Mouse (Mus musculus) embryo, embryonic 9.5 days (tissue): ENCODE measurements at regions not wholly inside any gene's neighbourhood (a gene's known extent, or its start where the extent isn't known, plus 50 kb on each side); places are given as distances from the start of the nearest gene placed in this dataset.

Experiments
- DNase-seq: peaks from one replicate; pipeline ENCODE4 v3.0.0-alpha.2; 2017; ENCODE audit errors: extremely low spot score

- no peak for DNase-seq
These were observed 184.9 kb upstream of the Npy start for GRCm38 (mm10) chr6:49637654-49638053.

DNA sequence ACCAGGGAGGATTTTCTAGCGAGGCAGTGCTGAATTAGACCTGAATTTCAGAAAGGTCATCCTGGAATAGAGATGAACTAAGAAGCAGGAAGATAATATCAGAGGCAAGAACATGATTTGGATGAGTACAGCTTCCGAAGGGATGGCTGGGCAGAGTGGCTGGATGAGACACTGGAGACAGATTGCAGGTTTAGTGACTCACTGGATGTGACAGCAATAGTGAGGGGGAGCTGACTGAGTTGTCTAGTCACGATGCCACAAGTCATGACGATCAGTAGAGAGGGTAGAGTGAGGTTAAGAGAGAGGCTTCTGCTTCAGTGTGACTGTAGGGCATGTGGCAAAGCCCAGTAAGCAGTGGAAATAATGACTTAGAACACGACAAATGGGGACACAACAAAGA, 181.3 kb upstream of the Npy start:
- no peak for DNase-seq

DNA sequence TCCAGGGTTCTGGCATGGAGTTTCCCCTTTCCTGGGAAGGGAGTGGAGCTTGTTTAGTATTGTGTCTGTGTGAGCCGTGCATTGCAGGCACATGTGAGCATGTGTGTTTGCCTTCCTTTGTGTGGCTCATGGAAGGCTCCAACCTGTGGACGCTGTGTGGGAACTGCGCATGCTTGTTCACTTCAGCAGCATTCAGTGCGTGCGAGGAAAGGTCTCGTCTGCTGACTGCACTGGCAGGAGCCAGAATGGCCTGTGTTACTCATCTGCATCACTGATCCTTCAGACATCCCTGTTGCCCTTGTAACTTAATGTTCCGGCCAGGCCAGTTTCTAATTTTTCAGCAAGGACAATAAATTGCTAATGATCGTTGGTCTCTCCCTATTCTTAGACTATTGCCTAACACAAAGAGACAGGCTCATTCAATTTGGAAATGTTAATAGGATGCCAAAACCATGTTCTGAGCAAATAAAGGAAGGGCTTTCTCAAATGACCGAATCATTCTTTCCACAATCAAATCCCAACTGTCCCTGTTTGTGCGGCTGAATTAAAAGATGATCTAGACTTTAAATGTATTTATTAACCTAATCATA, 167.9 kb upstream of the Npy start:
- DNase-seq, result no peak

DNA sequence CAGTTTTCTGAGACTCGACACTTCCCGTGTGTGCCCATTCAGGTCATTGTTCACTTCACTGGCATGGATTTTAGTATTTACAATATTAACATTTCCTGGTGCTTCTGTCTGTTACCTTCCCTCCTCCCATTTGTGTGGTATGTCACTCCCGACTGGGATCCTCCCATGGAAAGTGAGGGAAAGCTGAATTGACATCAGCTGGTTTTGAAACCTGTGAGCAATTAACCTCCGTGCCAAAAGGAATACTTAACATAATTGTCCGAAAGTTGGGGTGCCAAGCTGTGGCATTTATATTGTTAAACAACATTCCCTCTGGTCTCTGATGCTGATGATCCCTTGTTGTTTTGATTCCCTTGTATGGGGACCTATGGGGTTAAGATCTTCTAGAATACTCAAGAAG, 167.3 kb upstream of the Npy start:
- no peak for DNase-seq

DNA sequence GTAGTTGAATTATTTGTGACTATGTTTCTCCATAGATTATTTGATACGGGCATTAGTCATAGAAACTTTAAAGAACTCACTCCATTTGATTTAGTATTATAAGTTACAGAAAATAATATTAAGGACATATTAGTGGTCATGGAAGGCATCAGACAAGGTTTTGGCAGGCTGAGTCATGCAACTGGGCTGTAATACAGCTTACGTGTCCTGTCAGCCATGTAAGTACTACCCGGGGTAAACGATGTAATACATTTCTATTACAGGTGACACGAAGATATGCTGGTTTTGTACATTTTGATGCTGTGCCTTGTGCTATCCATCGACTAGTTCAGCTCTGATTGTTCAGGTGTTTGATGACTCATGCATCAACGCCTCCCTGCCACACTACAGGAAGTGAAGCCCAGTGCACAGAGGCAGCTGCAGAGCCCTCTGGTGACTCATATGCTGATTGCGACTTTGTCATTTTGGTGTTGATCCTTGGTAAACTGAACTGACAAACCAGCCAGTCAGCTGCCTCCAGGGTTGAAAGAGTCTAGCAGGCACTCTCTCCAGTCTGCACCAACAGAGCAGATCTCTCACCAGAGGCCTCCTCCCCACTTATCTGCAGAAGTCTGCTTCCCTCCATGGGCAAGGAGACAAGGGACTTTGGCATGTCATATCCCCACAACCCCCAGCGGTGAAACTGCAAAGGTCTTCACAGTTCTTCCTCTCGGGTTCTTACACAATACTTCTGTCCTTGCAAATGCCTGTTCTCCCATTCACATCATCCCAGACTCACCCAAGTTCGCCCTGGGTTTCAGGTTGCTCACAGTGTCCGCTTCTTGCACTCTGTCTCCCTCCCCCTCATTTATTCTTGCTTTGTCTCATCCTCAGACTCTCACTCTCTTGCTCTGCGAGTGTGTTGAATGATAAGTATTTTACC, 165.9 kb upstream of the Npy start:
- no peak for DNase-seq

- no peak for DNase-seq
These were observed 164.5 kb upstream of the Npy start for GRCm38 (mm10) chr6:49657988-49658387.

GRCm38 (mm10) chr6:49670991-49671390, 151.5 kb upstream of the Npy start:
- no peak for DNase-seq

GRCm38 (mm10) chr6:49671912-49672311, 150.6 kb upstream of the Npy start:
- DNase-seq, result no peak

DNA sequence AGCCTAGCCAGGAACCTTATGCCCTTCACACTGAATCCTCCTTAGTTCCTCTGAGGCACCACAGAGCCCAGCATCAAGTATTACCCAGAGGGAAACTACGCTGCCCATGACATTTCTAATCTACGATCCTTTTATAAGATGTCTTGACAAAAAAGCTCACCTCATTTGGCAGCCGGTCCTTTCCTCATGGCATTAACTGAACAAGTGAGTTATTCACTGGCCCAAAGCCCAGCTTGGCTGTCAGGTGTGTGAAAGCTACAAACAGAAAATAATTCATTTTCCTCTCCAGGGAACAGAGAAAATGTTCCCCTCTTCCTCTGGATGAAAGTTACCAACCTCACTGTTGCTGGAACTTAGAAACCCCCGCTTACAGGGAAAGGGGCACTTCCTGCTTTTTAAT, 135.7 kb upstream of the Npy start:
- DNase-seq, result no peak

- DNase-seq, result no peak
These were observed 130.4 kb upstream of the Npy start for GRCm38 (mm10) chr6:49692032-49692539.

GRCm38 (mm10) chr6:49694851-49695250, 127.7 kb upstream of the Npy start:
- DNase-seq, result no peak

DNA sequence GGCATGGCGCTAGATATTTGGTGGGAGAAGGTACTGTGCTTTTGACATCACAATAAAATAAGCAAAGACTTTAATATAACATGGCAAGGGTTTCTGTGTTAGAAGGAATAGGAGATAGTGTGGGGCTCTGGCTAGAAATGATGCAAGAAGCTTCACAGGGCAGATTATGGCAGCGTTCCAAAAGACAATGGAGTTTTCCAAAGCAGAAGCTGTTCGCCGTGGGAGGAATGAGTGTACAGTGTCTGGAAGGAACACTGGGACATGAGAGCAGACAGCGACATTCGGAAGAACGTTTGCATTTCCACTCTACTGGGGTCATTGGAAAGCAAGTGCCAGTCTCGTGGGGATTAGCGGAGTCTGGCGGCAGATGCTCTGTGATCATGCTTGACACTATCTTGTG, 125.5 kb upstream of the Npy start:
- no peak for DNase-seq

- DNase-seq, result no peak
These were observed 121.1 kb upstream of the Npy start for GRCm38 (mm10) chr6:49701453-49701852.

DNA sequence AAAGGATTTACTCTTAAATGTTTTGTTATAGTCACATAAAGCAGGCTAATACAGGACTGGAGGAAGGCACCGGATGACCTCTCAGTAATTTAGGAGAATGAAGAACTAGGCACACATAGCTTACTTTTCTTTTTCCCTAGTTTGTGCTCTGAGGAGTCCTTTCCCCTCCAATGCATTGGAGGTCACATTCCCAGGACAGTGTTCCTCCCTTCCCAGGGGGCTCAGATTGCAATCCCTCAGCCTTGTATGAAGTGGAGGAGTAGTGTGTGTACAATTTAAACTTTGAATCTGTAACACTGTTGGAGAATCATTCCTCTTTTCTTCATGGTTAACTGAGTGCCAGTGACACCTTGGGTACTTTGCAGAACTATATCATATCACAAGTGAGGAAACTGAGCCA, 109.5 kb upstream of the Npy start:
- no peak for DNase-seq

DNA sequence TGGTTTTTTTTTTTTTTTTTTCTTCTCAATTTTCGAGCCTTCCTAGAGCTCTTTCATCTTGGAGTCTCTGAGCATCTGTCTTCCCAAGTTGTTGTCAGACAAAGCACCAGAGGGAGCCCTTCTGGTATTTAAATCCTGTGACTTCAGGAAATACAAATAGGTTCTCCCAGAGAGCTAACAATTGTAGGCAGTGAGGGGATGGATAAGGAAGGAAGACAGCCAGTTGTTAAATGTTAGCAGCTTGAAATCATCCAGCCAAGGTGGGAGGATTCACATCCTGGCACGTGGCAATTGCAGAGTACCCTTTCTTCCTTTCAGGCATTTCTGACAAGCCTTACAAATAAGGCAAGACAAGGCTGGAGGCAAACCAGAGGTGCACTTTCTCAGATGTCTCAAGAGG, 106.0 kb upstream of the Npy start:
- DNase-seq, result peak; percentile 10

DNA sequence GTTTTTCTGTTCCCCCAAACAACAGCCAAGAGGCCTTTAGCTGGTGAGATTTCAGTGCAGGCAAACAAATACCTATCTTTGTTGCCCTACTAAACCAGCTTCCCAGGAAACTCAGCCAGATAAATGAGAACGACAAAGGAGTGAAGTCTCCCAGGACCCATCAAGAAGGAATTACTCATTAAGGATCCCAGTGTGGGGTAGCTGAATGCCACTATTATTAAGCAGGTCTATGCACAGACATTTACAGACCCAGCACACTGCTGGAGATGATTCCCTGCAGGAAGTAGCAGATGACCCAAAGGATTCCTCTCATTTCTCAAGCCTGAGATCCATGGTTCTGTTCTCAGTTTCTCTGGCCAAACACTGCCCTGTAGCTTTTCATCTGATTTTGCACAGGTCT, 105.6 kb upstream of the Npy start:
- DNase-seq, result no peak

- no peak for DNase-seq
These were observed 89.3 kb upstream of the Npy start for GRCm38 (mm10) chr6:49733191-49733590.

DNA sequence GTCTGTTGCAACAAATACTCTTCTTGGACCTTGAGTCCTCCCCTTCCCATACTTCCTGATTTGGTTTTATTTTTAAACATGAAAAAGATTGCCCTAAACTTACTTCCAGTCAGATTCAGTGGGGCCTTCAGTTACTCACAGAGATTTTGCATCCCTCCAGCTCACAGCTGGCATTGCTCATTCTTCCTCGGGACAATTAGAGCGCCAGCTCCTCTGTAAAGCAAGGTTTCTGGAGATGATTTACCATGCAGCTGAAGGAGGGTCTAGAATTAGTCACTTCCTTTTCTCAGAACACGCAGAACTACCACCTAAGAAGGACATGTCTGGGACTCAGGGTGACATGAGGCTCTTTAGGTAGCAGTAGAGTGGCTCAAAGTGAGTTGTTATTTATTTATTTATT, 79.4 kb upstream of the Npy start:
- no peak for DNase-seq

GRCm38 (mm10) chr6:49745301-49745700, 77.2 kb upstream of the Npy start:
- DNase-seq, result no peak

GRCm38 (mm10) chr6:49750544-49750943, 72.0 kb upstream of the Npy start:
- DNase-seq, result no peak

DNA sequence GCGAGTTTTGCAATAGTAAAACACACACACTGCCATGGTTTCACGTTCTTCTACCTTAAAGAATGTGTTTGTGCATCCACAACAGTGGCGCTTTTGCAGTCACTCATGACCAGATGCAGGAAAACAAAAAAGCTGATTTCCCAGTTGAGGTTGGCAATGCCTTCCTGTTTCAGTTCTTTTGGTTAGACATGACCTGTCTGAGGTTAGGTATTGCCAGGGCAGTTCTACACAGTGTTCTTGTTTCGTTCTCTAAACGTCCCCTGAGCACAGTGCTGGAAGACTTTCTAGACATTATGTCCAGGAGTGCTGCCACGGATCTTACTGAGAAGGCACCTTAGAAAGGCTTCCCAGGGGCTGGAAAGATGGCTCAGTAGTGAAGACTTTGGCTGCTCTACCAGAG, 62.9 kb upstream of the Npy start:
- DNase-seq, result no peak

DNA sequence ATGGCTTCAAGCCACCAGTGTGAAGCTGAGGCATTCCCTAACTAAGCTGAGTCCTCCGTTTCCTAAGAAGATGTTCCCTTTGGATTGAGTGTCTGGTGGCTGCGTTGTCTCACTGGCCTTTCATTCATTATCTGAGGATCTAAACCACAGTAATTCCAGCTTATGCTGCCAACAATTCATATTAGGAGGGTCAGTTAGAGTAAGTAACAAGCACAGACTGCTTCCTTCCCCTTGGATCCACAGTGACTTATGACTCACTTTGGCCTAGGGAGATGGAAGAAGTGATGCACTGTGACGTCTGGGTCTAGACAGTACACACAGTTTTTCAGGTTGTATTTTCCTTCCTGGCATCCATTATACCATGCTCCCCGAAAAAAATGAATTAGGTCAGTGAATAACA, 57.8 kb upstream of the Npy start:
- no peak for DNase-seq
